Mouse (Mus musculus) gastrocnemius, postnatal 25 days (tissue): ENCODE results near the gene Cwc25. TPM values are rescaled to one million over a fixed set of nuclear protein-coding genes. Genes with fewer than 3 reads are reported as not detected.
"Not testable (repeated sequence)": the region's sequence is repeated elsewhere in the genome, so short reads cannot be mapped to it uniquely, and the experiment has no call there.

Experiments
- DNase-seq: peaks from one replicate; pipeline ENCODE4 v3.0.0; 2022
- total RNA-seq, 2 experiments: library from RNA; stranded (reverse); gene quantifications; 1 replicate in 1 of 2; 2 replicates in 1 of 2; pipeline ENCODE4 v1.2.3; 2021

Gene Cwc25
- total RNA-seq, 2 experiments from 2014 or later: 4.9 to 6.4 TPM

GRCm38 (mm10) chr11:97775808-97776496 lies 9.6 kb upstream of the Cwc25 start, which contains the start of gene 1700001P01Rik:
TSS of gene 1700001P01Rik (minus strand) at chr11:97775918.
- no peak for DNase-seq

GRCm38 (mm10) chr11:97775186-97775585 lies 8.8 kb upstream of the Cwc25 start:
- no peak for DNase-seq

- no peak for DNase-seq
Observed at GRCm38 (mm10) chr11:97771410-97771809, 5.1 kb upstream of the Cwc25 start.

- DNase-seq: no peak
Observed at GRCm38 (mm10) chr11:97769704-97770103, 3.3 kb upstream of the Cwc25 start.

- DNase-seq: no peak
Observed at GRCm38 (mm10) chr11:97761638-97762037, 4.7 kb downstream of the Cwc25 start.

GRCm38 (mm10) chr11:97758942-97759341 lies 7.4 kb downstream of the Cwc25 start:
- no peak for DNase-seq

- no peak for DNase-seq
Observed at GRCm38 (mm10) chr11:97758125-97758524, 8.2 kb downstream of the Cwc25 start.

- no peak for DNase-seq
Observed at GRCm38 (mm10) chr11:97753277-97753676, 13.1 kb downstream of the Cwc25 start.

- DNase-seq: no peak
Observed at GRCm38 (mm10) chr11:97748496-97748895, 17.9 kb downstream of the Cwc25 start.

GRCm38 (mm10) chr11:97747773-97748172 lies 18.6 kb downstream of the Cwc25 start:
- peak; percentile 35 for DNase-seq

GRCm38 (mm10) chr11:97745331-97745721 lies 21.0 kb downstream of the Cwc25 start:
- DNase-seq: no peak

GRCm38 (mm10) chr11:97744718-97745330 lies 21.5 kb downstream of the Cwc25 start:
- DNase-seq: peak; percentile 98

- DNase-seq: no peak
Observed at GRCm38 (mm10) chr11:97744063-97744717, 22.2 kb downstream of the Cwc25 start, which contains the start of gene Pip4k2b. TSS of gene Pip4k2b (minus strand) at chr11:97744704.

GRCm38 (mm10) chr11:97743423-97743822 lies 22.9 kb downstream of the Cwc25 start:
- no peak for DNase-seq

- no peak for DNase-seq
Observed at GRCm38 (mm10) chr11:97742591-97742990, 23.8 kb downstream of the Cwc25 start.

- no peak for DNase-seq
Observed at GRCm38 (mm10) chr11:97742157-97742556, 24.2 kb downstream of the Cwc25 start.

- DNase-seq: no peak
Observed at GRCm38 (mm10) chr11:97740190-97740589, 26.2 kb downstream of the Cwc25 start.

- no peak for DNase-seq
Observed at GRCm38 (mm10) chr11:97739155-97739554, 27.2 kb downstream of the Cwc25 start.

GRCm38 (mm10) chr11:97738703-97739102 lies 27.7 kb downstream of the Cwc25 start:
- no peak for DNase-seq

- no peak for DNase-seq
Observed at GRCm38 (mm10) chr11:97737600-97737999, 28.8 kb downstream of the Cwc25 start.

GRCm38 (mm10) chr11:97736645-97737044 lies 29.7 kb downstream of the Cwc25 start:
- no peak for DNase-seq

- not testable (repeated sequence) for DNase-seq
Observed at GRCm38 (mm10) chr11:97734810-97735209, 31.5 kb downstream of the Cwc25 start.

- no peak for DNase-seq
Observed at GRCm38 (mm10) chr11:97733689-97734088, 32.7 kb downstream of the Cwc25 start.
